Mouse (Mus musculus): ENCODE measurements around the gene Ddah2. TPM values are rescaled to one million over a fixed set of nuclear protein-coding genes. Genes with fewer than 3 reads are reported as not detected.

Gene Ddah2
- polyA plus RNA-seq, 1 experiment from 2014 or later = 227 TPM

DNA sequence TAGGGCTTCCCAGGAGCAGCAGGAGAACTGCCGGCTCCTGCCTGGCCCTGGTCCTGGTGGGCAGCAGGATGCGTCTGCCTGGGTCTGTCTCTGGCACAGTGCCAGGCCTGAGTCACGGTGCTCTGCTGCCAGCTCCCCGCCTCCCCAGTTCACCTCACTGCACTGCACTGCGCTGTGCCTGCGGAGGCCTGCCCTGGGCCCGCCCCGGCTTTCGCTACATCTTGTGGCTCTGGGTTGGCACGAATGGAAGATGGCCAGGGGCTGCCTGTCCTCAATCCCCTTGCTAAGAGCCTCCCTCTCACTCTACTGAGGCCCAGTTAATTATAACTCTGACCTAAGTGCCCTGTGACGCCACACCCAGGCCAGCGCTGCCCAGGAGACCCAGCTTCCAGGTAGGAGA lies 42.5 kb upstream of the Ddah2 start, which contains the start of gene Vwa7:
Gene Vwa7, plus strand, starts transcription at position 204 of the 400 bp plus-strand sequence.
- Histone ChIP-seq H3K9ac (ENCODE audit: low read depth, low read length) (no peak within 1 kb of the TSS), H3K4me1 (replicated peaks; ENCODE audit: insufficient read depth, low read length) (no peaks in the 10 kb centered on the region), H3K9me3 (replicated peaks; ENCODE audit: low read length) (no peaks in the 10 kb centered on the region), H3K27ac (0 out of 2 replicates have a peak within 1 kb of the TSS, but pooled peaks have one; percentile 8), H3K27me3 (ENCODE audit: insufficient read depth, low read length) (no peaks in the 10 kb centered on the region), H3K4me3 (replicated peaks; ENCODE audit: low read depth, low read length) (no peak within 1 kb of the TSS), H3K4me2 (ENCODE audit: low read length) (no peak within 1 kb of the TSS), H3K36me3 (ENCODE audit: insufficient read depth, low read length) (peaks cover 50% of the 10 kb centered on the region)
- no peak for DNase-seq (ENCODE audit: low spot score)
- TF ChIP-seq CTCF (IDR thresholded peaks at IDR 0.05; ENCODE audit: low read depth) = no peak
- 55% methylated on average over 12 of the region's 12 CpGs for WGBS
- peak; percentile 30 for ATAC-seq (replicated peaks; ENCODE audit: low FRiP score, low read depth)

DNA sequence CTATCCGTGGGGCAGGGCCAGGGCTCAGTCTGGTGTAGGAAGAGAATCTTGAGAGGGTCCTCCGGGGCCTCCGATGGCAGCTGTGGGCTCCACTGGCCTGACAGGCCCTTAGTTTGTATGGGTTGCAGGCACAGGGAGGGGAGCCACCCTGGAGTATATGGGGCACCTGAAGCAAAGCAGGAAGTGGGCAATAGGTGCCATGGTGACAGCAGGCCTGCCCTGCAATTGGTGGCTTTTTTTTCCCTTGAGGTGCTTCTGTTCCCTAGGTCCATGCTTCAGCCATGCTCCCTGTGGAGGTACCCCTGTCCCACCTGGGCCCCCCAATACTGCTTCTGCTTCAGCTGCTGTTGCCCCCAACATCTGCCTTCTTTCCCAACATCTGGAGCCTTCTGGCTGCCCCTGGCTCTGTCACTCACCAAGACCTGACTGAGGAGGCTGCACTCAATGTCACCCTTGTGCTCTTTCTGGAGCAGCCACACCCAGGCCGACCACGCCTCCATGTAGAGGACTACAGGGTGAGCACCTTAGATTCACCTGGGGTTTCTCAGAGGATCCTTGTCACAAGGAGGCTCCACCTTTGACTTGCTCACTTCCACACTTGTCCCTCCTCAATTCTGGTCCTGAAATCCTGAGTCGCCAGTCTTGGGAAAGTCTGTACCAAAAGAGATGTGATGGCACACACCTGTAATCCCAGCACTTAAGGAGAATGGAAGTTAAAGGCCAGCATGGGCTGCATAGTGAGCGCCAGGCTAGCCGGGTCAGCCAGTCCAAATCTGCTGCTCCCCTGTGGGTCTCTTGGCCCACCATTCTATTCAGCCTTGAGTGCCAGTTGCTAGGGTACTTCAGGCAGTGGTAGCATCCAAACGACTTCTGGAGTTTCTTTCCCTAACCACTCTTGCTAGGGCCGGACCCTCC lies 41.8 kb upstream of the Ddah2 start:
- no peak for TF ChIP-seq CTCF (IDR thresholded peaks at IDR 0.05; ENCODE audit: low read depth)
- no peak overlapping the region for H3K9ac ChIP-seq (ENCODE audit: low read depth, low read length)
- H3K36me3 ChIP-seq (ENCODE audit: insufficient read depth, low read length) = peaks cover 43% of the 10 kb centered on the region
- no peak overlapping the region for H3K4me2 ChIP-seq (ENCODE audit: low read length)
- no peak for ATAC-seq (replicated peaks; ENCODE audit: low FRiP score, low read depth)
- DNase-seq (ENCODE audit: low spot score) = no peak
- H3K9me3 ChIP-seq (replicated peaks; ENCODE audit: low read length) = no peaks in the 10 kb centered on the region
- H3K4me3 ChIP-seq (replicated peaks; ENCODE audit: low read depth, low read length) = no peak overlapping the region
- H3K4me1 ChIP-seq (replicated peaks; ENCODE audit: insufficient read depth, low read length) = no peaks in the 10 kb centered on the region
- 0 out of 2 replicates have a peak overlapping the region, but pooled peaks have one; percentile 8 for H3K27ac ChIP-seq
- no peaks in the 10 kb centered on the region for H3K27me3 ChIP-seq (ENCODE audit: insufficient read depth, low read length)
- WGBS = 75% methylated on average over 10 of the region's 10 CpGs

- Histone ChIP-seq H3K4me2 (ENCODE audit: low read length) (no peak overlapping the region), H3K4me1 (replicated peaks; ENCODE audit: insufficient read depth, low read length) (no peaks in the 10 kb centered on the region), H3K27ac (no peak overlapping the region), H3K9ac (ENCODE audit: low read depth, low read length) (no peak overlapping the region), H3K4me3 (replicated peaks; ENCODE audit: low read depth, low read length) (no peak overlapping the region), H3K9me3 (replicated peaks; ENCODE audit: low read length) (no peaks in the 10 kb centered on the region), H3K36me3 (ENCODE audit: insufficient read depth, low read length) (peaks cover 37% of the 10 kb centered on the region), H3K27me3 (ENCODE audit: insufficient read depth, low read length) (no peaks in the 10 kb centered on the region)
- DNase-seq (ENCODE audit: low spot score) (no peak), ATAC-seq (replicated peaks; ENCODE audit: low FRiP score, low read depth) (no peak)
- TF ChIP-seq CTCF (IDR thresholded peaks at IDR 0.05; ENCODE audit: low read depth) = no peak
- 73% methylated on average over 14 of the region's 14 CpGs for WGBS
These were observed 41.2 kb upstream of the Ddah2 start for GRCm38 (mm10) chr17:35017706-35018030.

GRCm38 (mm10) chr17:35018171-35018570 lies 40.7 kb upstream of the Ddah2 start:
- Histone ChIP-seq H3K4me2 (ENCODE audit: low read length) (no peak overlapping the region), H3K27ac (no peak overlapping the region), H3K4me3 (replicated peaks; ENCODE audit: low read depth, low read length) (no peak overlapping the region), H3K27me3 (ENCODE audit: insufficient read depth, low read length) (no peaks in the 10 kb centered on the region), H3K9me3 (replicated peaks; ENCODE audit: low read length) (no peaks in the 10 kb centered on the region), H3K4me1 (replicated peaks; ENCODE audit: insufficient read depth, low read length) (no peaks in the 10 kb centered on the region), H3K36me3 (ENCODE audit: insufficient read depth, low read length) (peaks cover 32% of the 10 kb centered on the region), H3K9ac (ENCODE audit: low read depth, low read length) (no peak overlapping the region)
- DNase-seq (ENCODE audit: low spot score) (no peak), ATAC-seq (replicated peaks; ENCODE audit: low FRiP score, low read depth) (no peak)
- WGBS = 79% methylated on average over 3 of the region's 3 CpGs
- TF ChIP-seq CTCF (IDR thresholded peaks at IDR 0.05; ENCODE audit: low read depth) = no peak

DNA sequence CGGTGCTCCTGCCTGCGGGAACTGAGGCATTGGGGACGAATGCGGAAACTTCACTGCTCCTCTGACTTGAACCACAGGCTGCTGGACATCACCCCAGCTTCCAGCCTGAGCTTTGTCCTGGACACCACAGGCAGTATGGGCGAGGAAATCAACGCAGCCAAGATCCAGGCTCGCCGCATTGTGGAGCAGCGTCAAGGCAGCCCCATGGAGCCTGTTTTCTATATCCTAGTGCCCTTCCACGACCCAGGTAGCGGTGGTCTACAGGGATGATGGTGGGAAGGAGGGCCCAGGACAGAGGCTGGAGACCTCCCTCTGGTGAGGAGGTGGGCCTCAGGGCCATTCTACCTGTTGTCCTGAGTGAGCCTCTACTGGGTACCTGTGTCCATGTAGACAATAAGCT lies 38.9 kb upstream of the Ddah2 start:
- no peak overlapping the region for H3K4me3 ChIP-seq (replicated peaks; ENCODE audit: low read depth, low read length)
- ATAC-seq (replicated peaks; ENCODE audit: low FRiP score, low read depth) (no peak), DNase-seq (ENCODE audit: low spot score) (no peak)
- no peaks in the 10 kb centered on the region for H3K9me3 ChIP-seq (replicated peaks; ENCODE audit: low read length)
- H3K27me3 ChIP-seq (ENCODE audit: insufficient read depth, low read length) = no peaks in the 10 kb centered on the region
- H3K9ac ChIP-seq (ENCODE audit: low read depth, low read length) = no peak overlapping the region
- no peaks in the 10 kb centered on the region for H3K4me1 ChIP-seq (replicated peaks; ENCODE audit: insufficient read depth, low read length)
- TF ChIP-seq CTCF (IDR thresholded peaks at IDR 0.05; ENCODE audit: low read depth) = no peak
- no peak overlapping the region for H3K27ac ChIP-seq
- 75% methylated on average over 11 of the region's 11 CpGs for WGBS
- peaks cover 15% of the 10 kb centered on the region; the same call in 1 of the 2 replicates for H3K36me3 ChIP-seq (ENCODE audit: insufficient read depth, low read length)
- H3K4me2 ChIP-seq (ENCODE audit: low read length) = no peak overlapping the region

GRCm38 (mm10) chr17:35020551-35020950 lies 38.3 kb upstream of the Ddah2 start:
- Histone ChIP-seq H3K9ac (ENCODE audit: low read depth, low read length) (no peak overlapping the region), H3K4me3 (replicated peaks; ENCODE audit: low read depth, low read length) (no peak overlapping the region), H3K9me3 (replicated peaks; ENCODE audit: low read length) (no peaks in the 10 kb centered on the region), H3K4me2 (ENCODE audit: low read length) (no peak overlapping the region), H3K27ac (no peak overlapping the region), H3K36me3 (ENCODE audit: insufficient read depth, low read length) (peaks cover 9% of the 10 kb centered on the region; the same call in 1 of the 2 replicates), H3K27me3 (ENCODE audit: insufficient read depth, low read length) (no peaks in the 10 kb centered on the region), H3K4me1 (replicated peaks; ENCODE audit: insufficient read depth, low read length) (no peaks in the 10 kb centered on the region)
- TF ChIP-seq CTCF (IDR thresholded peaks at IDR 0.05; ENCODE audit: low read depth) = no peak
- ATAC-seq (replicated peaks; ENCODE audit: low FRiP score, low read depth) (no peak), DNase-seq (ENCODE audit: low spot score) (no peak)
- WGBS = 91% methylated on average over 8 of the region's 8 CpGs

Measured in kidney, postnatal 0 days (tissue).